Mouse (Mus musculus) kidney, postnatal 0 days (tissue): ENCODE results near the gene Lipc. TPM values are rescaled to one million over a fixed set of nuclear protein-coding genes. Genes with fewer than 3 reads are reported as not detected.

Source experiments
- ATAC-seq: fragments of 200-750 bp; cut with Nextera tagmentation; replicated peaks from 2 replicates; pipeline ENCODE4 v1.8.0; 2017; ENCODE audit warnings: low read depth, moderate number of reproducible peaks, moderate TSS enrichment, moderate library complexity; ENCODE audit not compliant: low FRiP score
- DNase-seq: peaks from one replicate; pipeline ENCODE4 v3.0.0-alpha.2; 2016; ENCODE audit warnings: low spot score
- H3K27ac ChIP-seq: fragments of 300-500 bp; sonication (generic); 2 replicates; pipeline ENCODE4 v1.5.1; 2014; ENCODE audit warnings: mild to moderate bottlenecking
- H3K27me3 ChIP-seq: fragments of 300-500 bp; sonication (generic); 2 replicates; pipeline ENCODE4 v1.6.1; 2014; ENCODE audit warnings: low read length, mixed read lengths; ENCODE audit not compliant: insufficient read depth
- H3K36me3 ChIP-seq: fragments of 300-500 bp; sonication (generic); 2 replicates; pipeline ENCODE4 v1.6.1; 2014; ENCODE audit warnings: low read length, mixed read lengths; ENCODE audit not compliant: insufficient read depth
- H3K4me1 ChIP-seq: fragments of 300-500 bp; sonication (generic); replicated peaks from 2 replicates; pipeline ENCODE4 v1.6.1; 2014; ENCODE audit warnings: antibody characterized with exemption, low read length, mixed read lengths; ENCODE audit not compliant: insufficient read depth
- H3K4me2 ChIP-seq: fragments of 300-500 bp; sonication (generic); 2 replicates; pipeline ENCODE4 v1.6.1; 2014; ENCODE audit warnings: mild to moderate bottlenecking, low read length, moderate library complexity, mixed read lengths
- H3K4me3 ChIP-seq: fragments of 300-500 bp; sonication (generic); replicated peaks from 2 replicates; pipeline ENCODE4 v1.5.1; 2014; ENCODE audit warnings: low read depth, low read length
- H3K9ac ChIP-seq: fragments of 300-500 bp; sonication (generic); 2 replicates; pipeline ENCODE4 v1.6.1; 2014; ENCODE audit warnings: low read depth, low read length
- H3K9me3 ChIP-seq: fragments of 300-500 bp; sonication (generic); replicated peaks from 2 replicates; pipeline ENCODE4 v1.6.1; 2016; ENCODE audit warnings: low read length, inconsistent platforms, mixed read lengths
- CTCF ChIP-seq: IDR thresholded peaks from 2 replicates; pipeline ENCODE4 v1.5.1; 2016; ENCODE audit warnings: antibody characterized with exemption, low read depth, mild to moderate bottlenecking, moderate library complexity
- WGBS: fragments of 180-500 bp; shearing (Covaris S2); extraction: QIAGEN DNeasy Blood & Tissue Kit; methylation state at CpG from one replicate; pipeline ENCODE4 v1.1.7; 2014; 5-methylcytosine and 5-hydroxymethylcytosine counted together
- polyA plus RNA-seq: library from polyadenylated mRNA; unstranded; fragments of >200 nt; fragmentation: Nextera tagmentation; extraction: Ambion mirVana; gene quantifications from 2 replicates; pipeline ENCODE4 v1.2.1, GENCODE M21; 2015

Lipc gene
- polyA plus RNA-seq, 1 experiment from 2014 or later: 0.46 TPM

DNA sequence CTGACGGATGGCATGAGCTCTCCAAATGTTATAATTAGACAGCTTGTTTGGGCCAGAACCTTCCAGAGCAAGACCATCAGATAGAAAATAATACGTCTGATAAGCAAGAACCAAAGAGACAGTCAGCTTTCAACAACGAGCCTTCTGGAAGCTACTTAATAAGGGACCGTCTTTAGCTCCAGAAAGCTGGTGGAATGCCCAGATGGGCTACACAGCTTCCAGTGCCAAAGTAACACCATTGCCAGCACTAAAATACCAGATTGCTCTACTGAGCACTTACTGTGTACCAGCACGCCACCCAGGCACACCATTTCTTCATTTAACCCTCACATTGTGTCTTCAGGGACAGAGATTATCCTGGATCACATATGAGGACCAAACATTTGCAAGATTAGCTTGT lies 73.9 kb downstream of the Lipc start:
- H3K36me3 ChIP-seq: no peaks in the 10 kb centered on the region
- H3K9me3 ChIP-seq: no peaks in the 10 kb centered on the region
- no peak overlapping the region for H3K4me2 ChIP-seq
- no peak for TF ChIP-seq CTCF
- DNase-seq (no peak), ATAC-seq (no peak)
- H3K27ac ChIP-seq: no peak overlapping the region
- WGBS: 82% methylated on average over 5 of the region's 5 CpGs
- H3K4me3 ChIP-seq: no peak overlapping the region
- no peak overlapping the region for H3K9ac ChIP-seq
- no peaks in the 10 kb centered on the region for H3K27me3 ChIP-seq
- peaks cover 10% of the 10 kb centered on the region; the same call in 1 of the 2 replicates for H3K4me1 ChIP-seq

- no peak overlapping the region for H3K9ac ChIP-seq
- ATAC-seq (peak; percentile 36; the same call in 1 of the 2 replicates), DNase-seq (peak; percentile 60)
- no peaks in the 10 kb centered on the region for H3K9me3 ChIP-seq
- TF ChIP-seq CTCF: no peak
- no peak overlapping the region for H3K4me3 ChIP-seq
- 31% methylated on average over 4 of the region's 4 CpGs for WGBS
- no peaks in the 10 kb centered on the region for H3K27me3 ChIP-seq
- peaks cover 10% of the 10 kb centered on the region; the same call in 1 of the 2 replicates for H3K4me1 ChIP-seq
- peak overlapping the region; percentile 76 for H3K27ac ChIP-seq
- no peak overlapping the region for H3K4me2 ChIP-seq
- H3K36me3 ChIP-seq: no peaks in the 10 kb centered on the region
These were observed 76.5 kb downstream of the Lipc start for GRCm38 (mm10) chr9:70875490-70875889.

DNA sequence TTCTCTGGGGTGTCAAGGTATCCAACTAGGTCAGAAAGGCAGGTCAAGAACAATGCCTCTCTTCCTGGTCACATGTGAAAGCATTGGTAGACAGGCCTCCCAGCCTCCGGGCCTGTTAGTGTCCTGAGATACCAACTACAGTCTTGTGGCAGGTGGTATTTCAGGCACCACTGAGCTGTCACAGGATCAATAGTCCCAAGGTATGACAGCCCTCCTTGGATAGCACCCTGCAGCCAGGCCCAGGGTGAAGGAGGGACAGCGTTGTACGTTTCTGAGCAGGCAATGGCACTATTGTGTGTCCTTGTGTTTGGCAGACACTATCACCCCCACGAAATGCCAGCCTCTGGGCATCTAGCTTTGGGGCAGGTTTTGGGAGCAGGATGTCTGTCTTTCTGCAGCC lies 77.0 kb downstream of the Lipc start:
- Histone ChIP-seq H3K36me3 (no peaks in the 10 kb centered on the region), H3K4me1 (peaks cover 10% of the 10 kb centered on the region; the same call in 1 of the 2 replicates), H3K4me2 (no peak overlapping the region), H3K27ac (peak overlapping the region; percentile 76), H3K9me3 (no peaks in the 10 kb centered on the region), H3K27me3 (no peaks in the 10 kb centered on the region), H3K4me3 (no peak overlapping the region), H3K9ac (no peak overlapping the region)
- 37% methylated on average over 4 of the region's 4 CpGs for WGBS
- DNase-seq (no peak), ATAC-seq (peak; percentile 46; the same call in 1 of the 2 replicates)
- TF ChIP-seq CTCF: no peak

- Histone ChIP-seq H3K4me2 (no peak overlapping the region), H3K36me3 (no peaks in the 10 kb centered on the region), H3K9me3 (no peaks in the 10 kb centered on the region), H3K27me3 (no peaks in the 10 kb centered on the region), H3K4me1 (peaks cover 10% of the 10 kb centered on the region; the same call in 1 of the 2 replicates), H3K4me3 (no peak overlapping the region), H3K9ac (no peak overlapping the region), H3K27ac (no peak overlapping the region)
- no peak for DNase-seq
- TF ChIP-seq CTCF: no peak
- WGBS: 84% methylated on average over 8 of the region's 8 CpGs
- no peak for ATAC-seq
These were observed 79.4 kb downstream of the Lipc start for GRCm38 (mm10) chr9:70872675-70873074.

GRCm38 (mm10) chr9:70870326-70870725 lies 81.7 kb downstream of the Lipc start:
- Histone ChIP-seq H3K9ac (no peak overlapping the region), H3K9me3 (no peaks in the 10 kb centered on the region), H3K27me3 (no peaks in the 10 kb centered on the region), H3K4me2 (no peak overlapping the region), H3K36me3 (no peaks in the 10 kb centered on the region), H3K27ac (no peak overlapping the region), H3K4me3 (no peak overlapping the region), H3K4me1 (peaks cover 7% of the 10 kb centered on the region; the same call in 1 of the 2 replicates)
- TF ChIP-seq CTCF: no peak
- WGBS: 93% methylated on average over 4 of the region's 4 CpGs
- DNase-seq: no peak
- ATAC-seq: no peak

DNA sequence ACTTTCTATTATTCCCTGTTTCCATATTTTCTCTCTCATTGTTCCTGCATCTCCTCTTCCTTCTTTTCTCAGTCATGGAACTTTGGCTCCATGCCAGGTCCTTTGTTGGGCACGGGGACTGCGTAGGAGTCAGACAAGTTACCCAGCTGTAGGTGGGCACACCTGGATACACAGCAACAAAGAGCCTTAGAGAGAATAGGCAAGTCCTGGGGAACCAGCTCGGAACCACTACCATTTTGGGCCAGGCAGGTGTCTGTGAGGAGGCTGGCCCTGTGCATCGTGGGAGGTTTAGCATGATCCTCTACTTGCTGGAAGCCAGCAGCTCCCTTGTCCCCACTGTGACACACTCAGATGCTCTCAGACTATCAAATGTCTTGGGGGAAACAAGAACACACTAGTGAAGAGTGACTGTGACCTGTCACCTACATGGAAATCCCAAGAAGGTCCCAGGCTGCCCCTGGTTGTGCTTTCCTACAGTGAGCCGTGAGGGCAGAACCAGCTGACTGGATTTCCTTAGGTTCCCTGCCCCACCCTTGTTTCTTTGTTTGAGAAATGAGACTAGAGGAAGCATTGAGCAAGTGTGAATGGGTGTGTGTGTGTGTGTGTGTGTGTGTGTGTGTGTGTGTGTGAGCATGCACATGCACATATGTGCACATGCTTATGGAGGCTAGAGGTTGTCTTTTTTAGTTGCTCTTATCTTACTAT lies 82.7 kb downstream of the Lipc start:
- ATAC-seq (no peak), DNase-seq (no peak)
- Histone ChIP-seq H3K4me2 (no peak overlapping the region), H3K27ac (no peak overlapping the region), H3K4me1 (no peaks in the 10 kb centered on the region), H3K4me3 (no peak overlapping the region), H3K27me3 (no peaks in the 10 kb centered on the region), H3K9me3 (no peaks in the 10 kb centered on the region), H3K36me3 (no peaks in the 10 kb centered on the region), H3K9ac (no peak overlapping the region)
- no peak for TF ChIP-seq CTCF
- WGBS: 60% methylated on average over 5 of the region's 5 CpGs
